Mouse (Mus musculus): Measurements from ENCODE around the gene Cubn. TPM values are rescaled to one million over a fixed set of nuclear protein-coding genes. Genes with fewer than 3 reads are reported as not detected.

Gene Cubn
- total and polyA plus RNA-seq, 3 experiments = 0.03 TPM; not detected in 2

Other genes starting within 250 kb of the Cubn start
- 52.4 and 58.1 TPM in 2 replicates for gene Rsu1, start 220.4 kb downstream of the Cubn start, total RNA-seq (2012; rRNA removed)
- 10 to 100 TPM in 1 of 2 experiments, not detected in 1; 81.9 TPM for gene Rsu1, start 220.4 kb downstream of the Cubn start, polyA plus RNA-seq (2012; ENCODE audit: insufficient read depth in 1 of 2, insufficient read length in 2 of 2, low read depth in 1 of 2, low replicate concordance in 2 of 2, missing spikeins in 1 of 2)
- gene Trdmt1, start 52.9 kb upstream of the Cubn start, total RNA-seq (2012; rRNA removed) = 9.2 and 11.6 TPM in 2 replicates
- gene Trdmt1, start 52.9 kb upstream of the Cubn start, polyA plus RNA-seq (2012; ENCODE audit: insufficient read depth in 1 of 2, insufficient read length in 2 of 2, low read depth in 1 of 2, low replicate concordance in 2 of 2, missing spikeins in 1 of 2) = 1 to 10 TPM in 1 of 2 experiments, not detected in 1; 8.6 TPM
- 58.0 and 188 TPM in 2 replicates for gene Vim, start 82.1 kb upstream of the Cubn start, total RNA-seq (2012; rRNA removed)
- gene Vim, start 82.1 kb upstream of the Cubn start, polyA plus RNA-seq (2012; ENCODE audit: insufficient read depth in 1 of 2, insufficient read length in 2 of 2, low read depth in 1 of 2, low replicate concordance in 2 of 2, missing spikeins in 1 of 2) = 100 to 1,000 TPM; 257 to 580 TPM